Mouse (Mus musculus) neural tube, embryonic 11.5 days (tissue): ENCODE measurements around the gene Ptpdc1. TPM values are rescaled to one million over a fixed set of nuclear protein-coding genes. Genes with fewer than 3 reads are reported as not detected.
A peak's percentile ranks its signal among the peaks of the same experiment; 100 is the strongest.

ENCODE experiments used
- ATAC-seq: fragments of 200-750 bp; cut with Nextera tagmentation; 2 replicates; pipeline ENCODE4 v1.8.0; 2017; ENCODE audit warnings: moderate number of reproducible peaks, mild to moderate bottlenecking, moderate TSS enrichment, moderate library complexity; ENCODE audit not compliant: insufficient read depth, low FRiP score, low TSS enrichment
- DNase-seq: peaks from one replicate; pipeline ENCODE4 v3.0.0-alpha.2; 2015; ENCODE audit warnings: low spot score
- H3K27ac ChIP-seq: fragments of 300-500 bp; sonication (generic); 2 replicates; pipeline ENCODE4 v1.5.1; 2014; ENCODE audit warnings: low read depth, mild to moderate bottlenecking, low read length
- H3K27me3 ChIP-seq: fragments of 300-500 bp; sonication (generic); 2 replicates; pipeline ENCODE4 v1.6.1; 2014; ENCODE audit warnings: mild to moderate bottlenecking, low read length, mixed read lengths; ENCODE audit not compliant: control insufficient read depth, insufficient read depth
- H3K36me3 ChIP-seq: fragments of 300-500 bp; sonication (generic); 2 replicates; pipeline ENCODE4 v1.6.1; 2014; ENCODE audit warnings: mild to moderate bottlenecking, low read length, moderate library complexity, mixed read lengths; ENCODE audit not compliant: control insufficient read depth, insufficient read depth
- H3K4me1 ChIP-seq: fragments of 300-500 bp; sonication (generic); 2 replicates; pipeline ENCODE4 v1.6.1; 2014; ENCODE audit warnings: low read length, mixed read lengths; ENCODE audit not compliant: control insufficient read depth, insufficient read depth
- H3K4me2 ChIP-seq: fragments of 300-500 bp; sonication (generic); 2 replicates; pipeline ENCODE4 v1.6.1; 2014; ENCODE audit warnings: low read depth, mild to moderate bottlenecking, moderate library complexity
- H3K4me3 ChIP-seq: fragments of 300-500 bp; sonication (generic); 2 replicates; pipeline ENCODE4 v1.5.1; 2014; ENCODE audit warnings: low read depth, low read length
- H3K9ac ChIP-seq: fragments of 300-500 bp; sonication (generic); 2 replicates; pipeline ENCODE4 v1.6.1; 2014; ENCODE audit warnings: mild to moderate bottlenecking, low read length
- H3K9me3 ChIP-seq: fragments of 300-500 bp; sonication (generic); 2 replicates; pipeline ENCODE4 v1.6.1; 2016; ENCODE audit warnings: low read length; ENCODE audit not compliant: control insufficient read depth
- WGBS: fragments of 180-500 bp; shearing (Covaris S2); extraction: QIAGEN DNeasy Blood & Tissue Kit; methylation state at CpG from one replicate; pipeline ENCODE4 v1.1.7; 2014; 5-methylcytosine and 5-hydroxymethylcytosine counted together
- polyA plus RNA-seq: library from polyadenylated mRNA; unstranded; fragments of >200 nt; fragmentation: Nextera tagmentation; extraction: Ambion mirVana; gene quantifications from 2 replicates; pipeline ENCODE4 v1.2.1, GENCODE M21; 2014

Ptpdc1 gene
- polyA plus RNA-seq, 1 experiment from 2014 or later: 14.5 TPM

GRCm38 (mm10) chr13:48586496-48586895 is 39.0 kb downstream of the Ptpdc1 start:
- Histone ChIP-seq H3K4me2 (no peak overlapping the region), H3K27ac (no peak overlapping the region), H3K4me3 (no peak overlapping the region), H3K27me3 (no peaks in the 10 kb centered on the region), H3K9me3 (no peaks in the 10 kb centered on the region), H3K4me1 (no peaks in the 10 kb centered on the region), H3K9ac (no peak overlapping the region), H3K36me3 (peaks cover 2% of the 10 kb centered on the region)
- ATAC-seq: no peak
- 90% methylated on average over 9 of the region's 9 CpGs for WGBS
- no peak for DNase-seq

DNA sequence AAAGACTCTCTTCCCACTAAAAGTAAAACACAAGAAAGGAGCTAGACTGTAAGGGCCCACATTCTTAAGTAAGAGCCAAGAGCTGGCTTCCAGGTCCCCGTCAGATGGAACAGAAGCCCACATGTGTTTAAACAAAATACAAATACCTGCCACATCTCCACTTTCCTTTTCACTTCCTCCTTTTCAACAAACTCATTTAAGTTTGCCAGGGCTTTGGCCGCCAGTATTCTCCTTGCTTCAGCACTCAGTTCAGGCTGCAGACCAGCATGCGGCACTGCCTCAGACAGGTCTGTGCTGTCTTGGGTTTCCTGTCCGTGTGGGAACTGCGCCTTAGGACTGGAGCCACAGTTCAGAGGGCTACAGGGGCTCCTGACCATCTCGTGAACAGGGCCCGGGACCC is 39.7 kb downstream of the Ptpdc1 start:
- ATAC-seq: no peak
- Histone ChIP-seq H3K9ac (no peak overlapping the region), H3K27me3 (no peaks in the 10 kb centered on the region), H3K4me3 (no peak overlapping the region), H3K36me3 (peaks cover 2% of the 10 kb centered on the region), H3K4me1 (no peaks in the 10 kb centered on the region), H3K9me3 (no peaks in the 10 kb centered on the region), H3K27ac (no peak overlapping the region), H3K4me2 (no peak overlapping the region)
- no peak for DNase-seq
- 85% methylated on average over 7 of the region's 7 CpGs for WGBS

- ATAC-seq (no peak), DNase-seq (no peak)
- 66% methylated on average over 10 of the region's 10 CpGs for WGBS
- no peaks in the 10 kb centered on the region for H3K9me3 ChIP-seq
- peaks cover 2% of the 10 kb centered on the region for H3K36me3 ChIP-seq
- no peak overlapping the region for H3K4me2 ChIP-seq
- no peaks in the 10 kb centered on the region for H3K27me3 ChIP-seq
- H3K4me1 ChIP-seq: no peaks in the 10 kb centered on the region
- no peak overlapping the region for H3K27ac ChIP-seq
- no peak overlapping the region for H3K4me3 ChIP-seq
- H3K9ac ChIP-seq: no peak overlapping the region
Measured at GRCm38 (mm10) chr13:48582688-48583379, 42.6 kb downstream of the Ptpdc1 start.

DNA sequence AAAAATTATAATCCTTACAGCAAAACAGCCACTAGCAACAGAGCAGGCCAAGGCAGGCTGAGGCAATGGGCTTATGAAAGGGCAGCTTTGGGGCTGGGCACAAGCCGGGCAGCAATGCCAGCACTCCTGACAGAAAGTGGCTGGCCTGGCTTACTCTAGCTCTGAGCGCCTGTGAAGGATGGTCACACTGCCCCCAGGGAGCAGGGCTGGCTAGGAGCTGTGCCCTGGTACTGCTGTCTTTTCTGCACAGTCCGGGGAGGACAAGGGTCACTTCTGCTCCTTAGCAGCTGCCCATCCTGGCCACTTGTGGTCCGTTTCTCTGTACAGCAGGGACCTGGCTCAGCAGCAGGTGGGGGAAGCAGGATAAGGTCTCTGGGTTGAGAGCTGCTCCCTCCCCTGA is 46.8 kb downstream of the Ptpdc1 start:
- no peak overlapping the region for H3K27ac ChIP-seq
- H3K36me3 ChIP-seq: no peaks in the 10 kb centered on the region
- DNase-seq (no peak), ATAC-seq (no peak)
- peaks cover 4% of the 10 kb centered on the region; the same call in 1 of the 2 replicates for H3K4me1 ChIP-seq
- no peaks in the 10 kb centered on the region for H3K9me3 ChIP-seq
- no peak overlapping the region for H3K9ac ChIP-seq
- H3K4me3 ChIP-seq: no peak overlapping the region
- no peaks in the 10 kb centered on the region for H3K27me3 ChIP-seq
- WGBS: 75% methylated on average over 4 of the region's 4 CpGs
- H3K4me2 ChIP-seq: no peak overlapping the region

DNA sequence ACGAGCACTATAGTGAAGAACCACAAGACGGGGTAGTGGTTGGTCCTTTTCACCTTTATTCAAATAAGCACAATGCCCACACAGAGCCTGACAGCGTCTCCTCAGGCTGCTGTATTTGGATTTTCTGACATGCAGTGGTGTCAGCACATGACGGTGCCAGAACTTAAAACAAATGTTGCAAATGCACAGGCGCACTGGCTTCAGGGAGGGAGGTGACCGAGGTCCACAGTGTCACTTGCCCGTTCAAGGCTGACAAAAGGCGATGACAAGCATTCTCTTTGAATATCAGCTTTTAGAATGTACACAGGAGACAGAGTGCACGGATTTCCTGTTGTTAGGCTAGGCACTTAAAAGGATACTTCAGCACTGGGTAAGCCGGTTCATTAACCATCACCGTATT is 47.6 kb downstream of the Ptpdc1 start:
- H3K27me3 ChIP-seq: no peaks in the 10 kb centered on the region
- DNase-seq: no peak
- H3K4me1 ChIP-seq: peaks cover 4% of the 10 kb centered on the region; the same call in 1 of the 2 replicates
- no peak overlapping the region for H3K4me2 ChIP-seq
- no peaks in the 10 kb centered on the region for H3K9me3 ChIP-seq
- 81% methylated on average over 11 of the region's 11 CpGs for WGBS
- no peak overlapping the region for H3K4me3 ChIP-seq
- no peak for ATAC-seq
- no peak overlapping the region for H3K9ac ChIP-seq
- no peak overlapping the region for H3K27ac ChIP-seq
- H3K36me3 ChIP-seq: no peaks in the 10 kb centered on the region

DNA sequence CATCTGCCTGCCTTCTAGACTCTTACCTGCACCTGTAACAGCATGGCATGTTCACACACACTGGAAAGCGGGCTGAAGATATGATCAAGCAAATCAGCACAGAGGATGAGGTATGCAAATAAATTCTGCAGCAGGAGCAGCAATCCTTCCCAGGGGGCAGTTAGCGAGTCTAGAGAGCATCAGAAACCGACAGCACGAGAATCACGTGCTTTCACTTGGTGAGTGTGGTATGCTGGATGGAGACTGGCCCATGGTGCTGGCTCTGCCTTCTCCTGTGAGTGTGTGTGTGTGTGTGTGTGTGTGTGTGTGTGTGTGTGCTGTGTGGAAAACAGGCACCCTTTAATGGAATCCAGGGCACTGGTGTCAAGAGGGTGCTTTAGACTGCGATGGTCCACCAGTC is 48.5 kb downstream of the Ptpdc1 start:
- Histone ChIP-seq H3K36me3 (no peaks in the 10 kb centered on the region), H3K4me2 (no peak overlapping the region), H3K27me3 (no peaks in the 10 kb centered on the region), H3K9ac (no peak overlapping the region), H3K27ac (no peak overlapping the region), H3K9me3 (no peaks in the 10 kb centered on the region), H3K4me1 (peaks cover 4% of the 10 kb centered on the region; the same call in 1 of the 2 replicates), H3K4me3 (no peak overlapping the region)
- 92% methylated on average over 6 of the region's 6 CpGs for WGBS
- ATAC-seq (no peak), DNase-seq (no peak)

DNA sequence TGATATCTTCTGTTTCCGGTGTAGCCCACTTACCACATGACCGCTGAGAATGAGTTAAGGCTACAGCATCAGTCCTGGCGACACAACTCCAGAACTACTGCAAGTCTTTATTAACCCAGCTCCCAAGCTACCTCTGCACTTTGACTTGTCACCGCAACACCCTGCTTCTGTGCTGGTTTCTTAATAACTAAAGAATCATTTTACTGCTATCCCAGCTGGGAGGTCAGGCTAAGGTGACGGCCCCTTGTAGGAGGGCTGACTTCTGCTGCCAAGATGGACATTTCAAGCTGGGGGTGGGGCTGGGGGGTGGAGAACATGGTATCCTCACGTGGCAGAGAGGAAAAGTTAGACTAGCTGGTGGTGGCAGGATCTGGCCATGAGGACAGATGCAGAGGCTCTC is 50.7 kb downstream of the Ptpdc1 start:
- Histone ChIP-seq H3K4me1 (peaks cover 4% of the 10 kb centered on the region; the same call in 1 of the 2 replicates), H3K27me3 (no peaks in the 10 kb centered on the region), H3K36me3 (no peaks in the 10 kb centered on the region), H3K9ac (no peak overlapping the region), H3K9me3 (no peaks in the 10 kb centered on the region), H3K4me3 (no peak overlapping the region), H3K27ac (no peak overlapping the region), H3K4me2 (no peak overlapping the region)
- ATAC-seq (no peak), DNase-seq (no peak)
- WGBS: 67% methylated on average over 6 of the region's 6 CpGs

DNA sequence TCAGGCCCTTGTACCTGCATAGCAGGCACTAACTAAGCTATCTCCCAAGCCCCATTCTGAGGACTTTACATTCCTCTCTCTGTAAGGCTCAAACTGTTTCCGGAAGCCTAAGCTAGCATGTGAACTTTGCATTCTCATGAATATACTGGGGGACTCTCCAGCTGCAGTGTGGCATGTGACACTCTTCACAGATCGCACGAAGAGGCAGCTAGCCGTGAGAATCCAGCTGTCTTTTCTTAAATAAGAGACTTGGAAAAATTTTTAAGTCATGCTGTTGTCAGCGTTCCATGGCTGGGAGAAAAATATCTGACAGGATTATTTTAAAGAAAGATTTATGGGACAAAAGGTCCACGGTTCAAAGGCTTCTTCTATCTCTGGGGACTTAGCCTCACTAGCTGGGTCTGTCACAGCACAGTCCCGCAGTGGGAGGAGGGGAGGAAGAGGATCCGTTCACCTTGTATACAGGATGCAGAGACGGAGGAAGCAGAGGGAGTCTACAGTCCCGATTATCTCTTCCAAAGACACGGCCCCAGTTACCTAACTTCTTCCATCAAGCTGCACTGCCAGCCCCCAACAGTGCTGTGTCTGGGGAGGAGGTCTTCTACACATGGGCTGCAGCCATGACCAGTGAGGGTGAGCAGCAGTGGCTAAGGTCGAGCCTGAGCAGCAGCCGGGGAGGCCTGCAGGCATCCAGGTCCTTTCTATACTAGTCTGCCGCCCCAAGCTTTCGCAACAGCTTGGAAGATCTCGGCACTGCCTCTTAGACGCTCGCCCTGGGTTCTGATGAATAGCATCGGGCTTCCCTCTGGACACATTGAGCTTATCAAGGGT is 51.7 kb downstream of the Ptpdc1 start:
- H3K4me1 ChIP-seq: peaks cover 4% of the 10 kb centered on the region; the same call in 1 of the 2 replicates
- WGBS: 52% methylated on average over 19 of the region's 19 CpGs
- no peak overlapping the region for H3K4me3 ChIP-seq
- H3K27ac ChIP-seq: 0 out of 2 replicates have a peak overlapping the region, but pooled peaks have one; percentile 8
- DNase-seq (no peak), ATAC-seq (no peak)
- no peaks in the 10 kb centered on the region for H3K9me3 ChIP-seq
- no peak overlapping the region for H3K9ac ChIP-seq
- no peak overlapping the region for H3K4me2 ChIP-seq
- no peaks in the 10 kb centered on the region for H3K36me3 ChIP-seq
- no peaks in the 10 kb centered on the region for H3K27me3 ChIP-seq
